Mouse (Mus musculus) heart, postnatal 14 days (tissue): Measurements from ENCODE around the gene Brix1. TPM values are rescaled to one million over a fixed set of nuclear protein-coding genes. Genes with fewer than 3 reads are reported as not detected.
"Not testable (repeated sequence)": the region's sequence is repeated elsewhere in the genome, so short reads cannot be mapped to it uniquely, and the experiment has no call there.

Experiments
- DNase-seq, 2 experiments: peaks; one replicate each; pipeline ENCODE4 v3.0.0; 2021 to 2022
- intact Hi-C: fragments of 180-260 bp; cut with DNase I; formaldehyde crosslinking; loops from one replicate; pipeline ENCODE4 v1.15.1; 2025
- long read RNA-seq, 2 experiments: library from polyadenylated mRNA; stranded (forward); transcript quantifications; one replicate each; pipeline ENCODE4 v2.0.0; 2021
- total RNA-seq, 2 experiments: library from RNA; stranded (reverse); gene quantifications; 2 replicates each; pipeline ENCODE4 v1.2.3; 2021

Brix1 gene
- 10 to 100 TPM; 15.3 to 20.5 TPM for total RNA-seq
- long read RNA-seq, experiment 1, transcript Brix1-201 (10 exons, 2,664 nt) = major isoform, 53 of 54 reads
- long read RNA-seq, experiment 1, partial matches to known transcripts = 0 of 54 reads
- long read RNA-seq, experiment 1, other reads (novel, unspliced or antisense) = 1 of 54 reads
- long read RNA-seq, experiment 2, transcript Brix1-201 (10 exons, 2,664 nt) = major isoform, 52 of 53 reads
- long read RNA-seq, experiment 2, partial matches to known transcripts = 0 of 53 reads
- long read RNA-seq, experiment 2, other reads (novel, unspliced or antisense) = 1 of 53 reads

GRCm38 (mm10) chr15:10485484-10486364 is at the start of gene Brix1, which contains the start of gene Rad1:
Gene Brix1 (minus strand): TSS chr15:10485947.
Gene Rad1 (plus strand): TSS chr15:10486018.
- DNase-seq = peak; percentile 92 to 93
- intact Hi-C loops = loop anchor here (10.0 kb wide), 1 partner anchor 909 kb away; the partner anchor contains the start of gene Tars

DNA sequence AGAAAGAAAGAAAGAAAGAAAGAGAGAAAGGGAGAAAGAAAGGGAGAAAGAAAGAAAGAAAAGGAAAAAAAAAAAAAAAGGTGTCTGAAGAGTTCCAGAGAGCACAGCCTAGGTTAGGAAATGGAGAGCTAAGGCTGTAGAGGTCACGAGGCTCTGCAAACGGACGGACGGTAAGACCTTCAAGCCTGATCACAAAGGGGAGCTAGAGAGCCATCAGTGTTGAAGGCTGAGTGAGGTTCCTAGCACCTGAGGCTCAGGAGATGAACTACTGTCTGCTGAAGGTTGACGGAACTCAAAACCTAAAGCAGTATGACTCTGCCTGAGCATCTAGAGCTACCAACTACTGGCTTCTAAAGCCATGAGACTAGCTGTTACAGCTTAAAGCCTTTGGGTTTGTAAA is 48.8 kb upstream of the Brix1 start:
- no peak for DNase-seq
- intact Hi-C loops = no loop called here

DNA sequence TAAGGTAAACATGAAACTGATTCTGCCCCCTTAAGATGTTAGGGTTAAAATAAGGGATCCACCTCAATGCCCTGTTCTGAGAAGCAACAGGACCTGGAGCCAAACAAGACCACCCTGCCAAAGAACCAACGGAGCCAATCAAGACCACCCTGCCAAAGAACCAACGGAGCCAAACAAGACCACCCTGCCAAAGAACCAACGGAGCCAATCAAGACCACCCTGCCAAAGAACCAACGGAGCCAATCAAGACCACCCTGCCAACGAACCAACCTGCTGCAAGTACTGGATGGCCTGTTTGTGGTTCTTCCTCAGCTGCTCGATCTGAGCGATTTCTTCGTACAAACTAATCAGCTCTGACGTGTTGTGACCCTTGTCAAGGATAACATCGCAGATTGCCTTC is 47.6 kb upstream of the Brix1 start:
- intact Hi-C loops, DNase-seq: not testable (repeated sequence)

GRCm38 (mm10) chr15:10531352-10531751 is 45.6 kb upstream of the Brix1 start:
- no peak for DNase-seq
- intact Hi-C loops = no loop called here

GRCm38 (mm10) chr15:10525896-10526295 is 40.1 kb upstream of the Brix1 start:
- intact Hi-C loops = no loop called here
- no peak for DNase-seq

GRCm38 (mm10) chr15:10515166-10515565 is 29.4 kb upstream of the Brix1 start:
- DNase-seq = no peak
- intact Hi-C loops = no loop called here

GRCm38 (mm10) chr15:10506099-10506498 is 20.4 kb upstream of the Brix1 start:
- peak; percentile 51 to 62 for DNase-seq
- intact Hi-C loops = loop anchor here (10.0 kb wide), 1 partner anchor 209 kb away; the partner anchor contains the start of gene Rai14

DNA sequence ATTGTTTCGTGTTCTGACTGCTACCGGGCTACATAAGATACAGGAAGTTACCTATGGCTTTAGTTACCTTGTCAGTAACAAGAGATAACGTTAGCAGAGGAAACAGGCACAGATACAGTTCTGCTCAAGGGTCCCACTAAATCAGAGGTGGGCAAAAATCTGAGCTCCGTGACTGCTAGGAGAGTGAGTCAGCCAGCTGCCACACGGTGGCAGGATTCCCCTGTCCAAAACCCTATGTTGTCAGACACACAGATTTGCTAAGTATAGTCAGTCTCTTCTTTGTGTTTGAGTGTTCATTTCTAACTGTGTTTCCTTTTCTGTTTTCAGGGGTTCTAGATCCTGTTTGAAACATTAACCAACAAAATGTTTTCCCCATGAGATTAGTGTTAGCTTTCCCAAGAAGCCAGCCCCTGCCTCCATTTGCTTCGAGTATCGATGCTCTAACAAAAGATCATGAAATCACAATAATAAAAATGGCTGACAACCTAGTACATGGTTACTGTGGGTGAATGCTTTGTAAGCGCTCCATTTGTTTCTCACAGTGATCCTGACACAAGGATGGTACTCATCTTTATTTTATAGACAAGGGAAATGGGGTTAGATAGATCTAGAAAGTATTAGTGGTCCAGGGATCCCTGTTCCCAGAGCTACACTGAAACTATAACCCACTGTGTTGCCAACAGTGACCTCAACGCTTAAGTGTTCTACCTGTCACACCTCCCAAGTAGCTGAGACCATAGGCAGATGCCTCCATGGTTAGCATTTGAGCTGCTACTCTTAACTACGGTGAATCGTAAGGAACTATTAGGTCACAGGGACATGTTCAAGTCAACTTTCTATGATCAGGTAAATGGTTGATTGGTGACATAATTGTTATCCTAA is 15.3 kb upstream of the Brix1 start:
- peak; percentile 56 to 70 for DNase-seq
- intact Hi-C loops = loop anchor here (1.0 to 10.0 kb wide), 3 partner anchors 214 to 400 kb away; partner anchors contain the start of gene Rai14

GRCm38 (mm10) chr15:10500035-10500434 is 14.3 kb upstream of the Brix1 start:
- intact Hi-C loops = loop anchor here (2.0 to 10.0 kb wide), 2 partner anchors 215 to 401 kb away; partner anchors contain the start of gene Rai14
- DNase-seq = no peak

DNA sequence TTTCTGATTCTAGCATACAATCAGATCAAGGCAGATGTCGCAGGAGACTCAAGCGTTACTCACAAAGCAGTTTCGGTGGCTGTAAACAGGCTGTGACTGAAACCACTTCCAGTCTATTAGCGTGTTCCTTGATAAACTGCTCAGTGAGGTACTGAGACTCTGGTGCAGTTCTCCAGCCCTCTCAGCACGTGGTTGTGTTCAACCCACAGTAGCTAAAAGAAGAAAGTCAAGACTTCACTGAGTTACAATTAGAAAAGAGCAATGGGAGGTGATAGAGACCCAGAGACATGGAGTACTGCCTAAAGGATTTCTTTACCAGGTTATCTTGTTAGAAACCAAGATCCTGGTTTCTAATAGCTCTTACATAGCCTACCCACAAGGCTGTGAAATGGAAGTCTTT is 13.8 kb upstream of the Brix1 start:
- no peak for DNase-seq
- intact Hi-C loops = loop anchor here (5.0 kb wide), 1 partner anchor 88 kb away; no protein-coding TSS in a partner anchor

DNA sequence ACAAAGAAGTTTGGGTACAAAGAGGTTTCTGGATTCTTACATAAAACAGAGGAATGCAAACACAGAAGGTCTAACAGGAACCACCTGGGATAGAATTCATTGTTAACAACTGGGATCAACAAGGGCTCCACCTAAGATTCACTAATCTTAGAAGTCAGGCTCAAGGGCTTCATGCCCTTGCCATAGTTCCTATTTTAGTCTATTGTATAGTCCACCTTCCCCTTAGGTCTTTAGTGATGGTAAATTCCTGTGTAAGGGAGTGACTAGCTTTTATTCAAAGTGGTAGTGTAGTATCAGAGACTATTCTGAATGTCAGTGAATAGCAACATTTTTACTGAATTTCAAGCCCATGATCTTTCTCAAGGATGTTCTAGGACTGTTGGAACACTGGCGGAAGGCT is 10.9 kb upstream of the Brix1 start:
- intact Hi-C loops = loop anchor here (5.0 kb wide), 1 partner anchor 91 kb away; no protein-coding TSS in a partner anchor
- DNase-seq = not testable (repeated sequence)

GRCm38 (mm10) chr15:10495944-10496343 is 10.2 kb upstream of the Brix1 start:
- DNase-seq = no peak

GRCm38 (mm10) chr15:10490101-10490500 is 4.4 kb upstream of the Brix1 start:
- intact Hi-C loops = no loop called here

More at GRCm38 (mm10) chr15:10495944-10496343, 10.2 kb upstream of the Brix1 start:
- intact Hi-C loops = loop anchor here (5.0 kb wide), 1 partner anchor 91 kb away; no protein-coding TSS in a partner anchor

GRCm38 (mm10) chr15:10487246-10487645 is 1.5 kb upstream of the Brix1 start:
- DNase-seq = no peak
- intact Hi-C loops = loop anchor here (10.0 kb wide), 1 partner anchor 908 kb away; the partner anchor contains the start of gene Tars

More at GRCm38 (mm10) chr15:10490101-10490500, 4.4 kb upstream of the Brix1 start:
- no peak for DNase-seq

DNA sequence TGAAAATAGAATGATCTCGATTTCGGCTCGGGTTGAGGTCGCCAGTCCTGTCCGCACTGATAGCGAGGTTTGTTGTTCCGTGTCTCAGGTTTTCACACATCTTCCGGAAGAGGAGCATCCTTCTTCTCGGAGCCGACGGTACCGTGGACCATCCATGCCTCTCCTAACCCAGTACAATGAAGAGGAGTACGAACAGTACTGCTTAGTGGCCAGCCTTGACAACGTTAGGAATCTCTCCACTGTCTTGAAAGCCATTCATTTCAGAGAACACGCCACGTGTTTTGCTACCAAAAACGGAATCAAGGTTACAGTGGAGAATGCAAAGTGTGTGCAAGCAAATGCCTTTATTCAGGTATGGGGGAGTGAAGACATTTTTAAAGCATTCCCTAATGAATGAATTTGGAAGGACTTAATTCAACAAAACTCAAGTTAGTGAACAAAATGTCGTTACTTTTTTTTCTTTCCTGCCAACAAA is 655 bp upstream of the Brix1 start:
- intact Hi-C loops = loop anchor here (10.0 kb wide), 1 partner anchor 908 kb away; the partner anchor contains the start of gene Tars

DNA sequence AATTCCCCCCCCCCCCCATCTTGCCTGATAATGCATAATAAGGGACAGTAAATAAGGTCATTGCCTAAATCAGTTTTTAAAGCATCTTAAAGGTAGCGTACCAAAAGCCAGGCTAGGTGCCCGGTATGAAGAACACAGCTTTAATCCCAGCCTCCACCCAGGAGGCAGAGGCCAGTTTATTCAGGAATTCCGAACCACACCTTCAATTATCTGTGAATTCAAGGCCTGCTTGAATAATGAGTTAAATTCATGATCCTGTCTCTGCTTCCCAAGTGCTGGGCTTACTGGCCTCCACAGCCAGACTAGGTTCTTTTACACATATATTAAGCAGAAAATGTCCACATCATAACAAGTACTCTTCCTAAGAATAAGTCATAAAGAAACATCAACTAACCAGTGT is 14.8 kb downstream of the Brix1 start:
- DNase-seq = no peak
- intact Hi-C loops = no loop called here

More for the DNA sequence above, 655 bp upstream of the Brix1 start:
- no peak for DNase-seq

DNA sequence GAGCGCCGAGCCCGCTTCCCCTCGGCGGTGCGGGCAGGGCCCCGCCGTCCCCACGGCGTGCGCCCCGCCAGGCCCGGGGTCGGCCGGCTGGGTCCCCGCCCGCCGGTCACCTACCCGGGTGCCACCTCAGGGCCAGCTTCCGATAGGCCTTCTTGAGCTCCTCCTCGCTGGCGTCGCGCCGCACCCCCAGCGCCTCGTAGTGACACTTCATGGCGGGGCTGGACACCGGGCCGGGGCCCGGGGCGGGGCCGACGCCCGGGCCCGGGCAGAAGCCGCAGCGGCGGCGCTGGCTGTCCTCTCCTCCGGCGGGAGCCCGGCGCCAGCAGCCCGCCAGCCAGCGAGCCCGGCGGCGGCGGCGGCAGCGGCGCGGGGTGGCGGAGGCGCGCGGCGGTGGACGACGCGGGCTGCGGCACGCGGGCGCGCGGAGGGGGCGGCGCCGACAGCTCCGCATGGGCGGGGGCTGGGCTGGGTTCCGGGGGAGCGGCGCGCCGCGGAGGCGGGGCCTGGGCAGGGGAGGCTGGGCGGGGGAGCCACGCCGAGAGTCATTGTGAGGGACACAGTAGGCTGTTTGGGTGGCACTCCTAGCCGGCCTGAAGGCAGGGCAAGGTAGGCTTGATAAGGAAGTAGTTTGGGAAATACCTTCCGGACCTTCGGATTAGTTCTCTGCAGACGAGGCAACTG is 15.5 kb downstream of the Brix1 start, which contains the start of gene Dnajc21:
TSS of gene Dnajc21 (minus strand) at position 366 of the 681 bp plus-strand sequence.
- intact Hi-C loops = no loop called here

DNA sequence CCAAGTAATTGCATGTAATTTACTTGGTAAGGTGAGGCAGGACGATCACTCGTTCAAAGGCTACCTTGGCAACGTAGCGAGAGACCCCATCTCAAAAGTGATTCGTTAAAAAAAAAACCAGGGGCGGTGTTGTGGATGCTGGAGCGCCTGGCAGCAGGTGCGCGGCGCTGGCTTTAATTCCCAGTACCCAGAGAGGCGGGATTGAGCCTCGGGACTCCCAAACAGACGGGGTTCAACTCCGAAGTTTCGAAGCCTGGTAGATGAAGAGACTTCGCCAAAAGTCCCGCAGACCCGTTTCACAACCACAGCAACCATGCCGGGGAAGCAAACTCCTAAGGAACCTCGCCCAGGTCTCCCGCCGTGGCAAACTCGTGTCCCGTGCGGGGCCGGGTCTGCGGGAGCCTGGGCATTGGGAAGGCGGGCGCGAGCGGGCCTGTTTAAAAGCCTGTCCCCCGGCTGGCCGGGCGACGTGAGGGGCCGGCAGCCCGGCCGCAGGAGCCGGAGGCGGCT is 16.1 kb downstream of the Brix1 start:
- DNase-seq = no peak
- intact Hi-C loops = no loop called here

More for the DNA sequence above, 15.5 kb downstream of the Brix1 start, which contains the start of gene Dnajc21:
- DNase-seq = peak; percentile 88 to 91
